Mouse (Mus musculus) midbrain, embryonic 12.5 days (tissue): Measurements from ENCODE around the gene Tnni2. TPM values are rescaled to one million over a fixed set of nuclear protein-coding genes. Genes with fewer than 3 reads are reported as not detected.

Source experiments
- ATAC-seq: fragments of 200-750 bp; cut with Nextera tagmentation; 2 replicates; pipeline ENCODE4 v1.8.0; 2017; ENCODE audit warnings: low read depth, moderate TSS enrichment, moderate library complexity; ENCODE audit not compliant: low FRiP score
- H3K27ac ChIP-seq: fragments of 300-500 bp; sonication (generic); replicated peaks from 2 replicates; pipeline ENCODE4 v1.5.1; 2016; ENCODE audit warnings: mild to moderate bottlenecking
- H3K27me3 ChIP-seq: fragments of 300-500 bp; sonication (generic); 2 replicates; pipeline ENCODE4 v1.6.1; 2016; ENCODE audit warnings: mild to moderate bottlenecking
- H3K36me3 ChIP-seq: fragments of 300-500 bp; sonication (generic); 2 replicates; pipeline ENCODE4 v1.6.1; 2016
- H3K4me1 ChIP-seq: fragments of 300-500 bp; sonication (generic); 2 replicates; pipeline ENCODE4 v1.6.1; 2016
- H3K4me2 ChIP-seq: fragments of 300-500 bp; sonication (generic); replicated peaks from 2 replicates; pipeline ENCODE4 v1.6.1; 2016; ENCODE audit warnings: mild to moderate bottlenecking, moderate library complexity
- H3K4me3 ChIP-seq: fragments of 300-500 bp; sonication (generic); 2 replicates; pipeline ENCODE4 v1.5.1; 2016; ENCODE audit warnings: mild to moderate bottlenecking
- H3K9ac ChIP-seq: fragments of 300-500 bp; sonication (generic); replicated peaks from 2 replicates; pipeline ENCODE4 v1.6.1; 2016; ENCODE audit warnings: mild to moderate bottlenecking, moderate library complexity
- H3K9me3 ChIP-seq: fragments of 300-500 bp; sonication (generic); 2 replicates; pipeline ENCODE4 v1.6.1; 2016; ENCODE audit warnings: mild to moderate bottlenecking
- WGBS: fragments of 180-500 bp; shearing (Covaris S2); methylation state at CpG from one replicate; pipeline ENCODE4 v1.1.7; 2016; 5-methylcytosine and 5-hydroxymethylcytosine counted together
- polyA plus RNA-seq: library from polyadenylated mRNA; unstranded; fragments of >200 nt; fragmentation: Nextera tagmentation; extraction: Ambion mirVana; gene quantifications from 2 replicates; pipeline ENCODE4 v1.2.1, GENCODE M21; 2016

Tnni2 gene
- polyA plus RNA-seq, 1 experiment from 2014 or later, result 0.66 TPM

DNA sequence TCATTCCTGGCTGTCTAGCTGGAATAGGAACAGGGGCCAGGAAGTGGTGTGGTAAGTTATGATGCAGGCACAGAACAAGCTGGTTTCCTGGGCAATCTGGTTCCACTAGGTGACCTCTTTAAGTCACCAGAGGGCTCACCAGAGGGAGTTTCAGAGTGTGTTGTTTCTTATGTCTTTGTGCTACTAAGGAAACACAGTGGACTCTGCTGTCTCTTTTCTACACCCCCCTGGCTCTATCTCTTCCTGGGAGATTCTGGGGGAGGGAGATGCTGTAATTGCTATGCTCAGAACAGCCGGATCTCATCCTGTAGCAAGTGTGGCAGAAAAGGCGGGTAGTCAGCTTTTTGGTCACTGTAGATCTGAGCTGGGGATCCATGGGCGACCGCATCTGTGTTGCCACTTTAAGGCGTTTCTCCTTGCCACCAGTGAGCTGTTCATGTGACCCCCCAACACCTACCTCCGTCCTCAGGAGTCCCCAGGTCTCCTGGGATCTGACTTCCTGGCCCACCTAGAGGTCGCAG lies 28.6 kb downstream of the Tnni2 start:
- Histone ChIP-seq H3K9ac (no peak overlapping the region), H3K4me1 (peaks cover 19% of the 10 kb centered on the region), H3K9me3 (no peaks in the 10 kb centered on the region), H3K4me2 (no peak overlapping the region), H3K27ac (no peak overlapping the region), H3K4me3 (no peak overlapping the region), H3K36me3 (no peaks in the 10 kb centered on the region), H3K27me3 (peaks cover 3% of the 10 kb centered on the region; the same call in 1 of the 2 replicates)
- 82% methylated on average over 7 of the region's 7 CpGs for WGBS
- no peak for ATAC-seq

DNA sequence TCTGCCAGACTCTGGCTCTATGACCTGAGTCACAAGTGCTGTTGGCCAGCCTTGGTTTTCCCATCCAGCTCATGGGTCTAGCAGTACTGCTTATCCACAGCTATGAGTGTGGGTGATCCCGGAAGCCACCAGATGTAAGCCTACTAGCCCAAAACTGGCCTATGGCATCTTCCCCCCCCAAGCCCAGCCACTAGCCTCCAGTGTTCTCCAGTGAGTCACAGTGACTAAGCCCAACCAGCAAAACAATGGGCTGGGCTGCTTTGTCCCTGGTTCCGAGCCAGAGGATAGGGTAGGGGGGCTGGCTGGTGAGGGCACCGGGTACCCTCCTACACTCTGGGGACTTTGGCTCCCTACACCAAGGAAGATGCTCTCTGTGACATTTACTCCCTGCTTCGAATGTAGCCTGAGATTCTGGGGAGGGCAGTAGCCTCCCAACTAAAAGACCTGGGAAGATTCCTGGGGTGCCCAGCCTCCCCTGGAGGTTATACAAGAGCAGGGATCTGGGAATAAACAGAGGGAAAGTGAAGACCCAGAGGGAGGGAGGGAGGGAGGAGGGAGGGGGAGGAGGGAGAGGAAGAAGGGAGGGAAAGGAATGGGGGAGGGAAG lies 29.3 kb downstream of the Tnni2 start:
- Histone ChIP-seq H3K9me3 (no peaks in the 10 kb centered on the region), H3K36me3 (no peaks in the 10 kb centered on the region), H3K27ac (no peak overlapping the region; the same call in 1 of the 2 replicates), H3K4me3 (no peak overlapping the region), H3K4me1 (peaks cover 19% of the 10 kb centered on the region), H3K27me3 (peaks cover 3% of the 10 kb centered on the region; the same call in 1 of the 2 replicates), H3K9ac (no peak overlapping the region), H3K4me2 (no peak overlapping the region)
- WGBS, result 25% methylated on average over 4 of the region's 4 CpGs
- 0 out of 2 replicates have a peak, but pooled peaks have one; percentile 27 for ATAC-seq

DNA sequence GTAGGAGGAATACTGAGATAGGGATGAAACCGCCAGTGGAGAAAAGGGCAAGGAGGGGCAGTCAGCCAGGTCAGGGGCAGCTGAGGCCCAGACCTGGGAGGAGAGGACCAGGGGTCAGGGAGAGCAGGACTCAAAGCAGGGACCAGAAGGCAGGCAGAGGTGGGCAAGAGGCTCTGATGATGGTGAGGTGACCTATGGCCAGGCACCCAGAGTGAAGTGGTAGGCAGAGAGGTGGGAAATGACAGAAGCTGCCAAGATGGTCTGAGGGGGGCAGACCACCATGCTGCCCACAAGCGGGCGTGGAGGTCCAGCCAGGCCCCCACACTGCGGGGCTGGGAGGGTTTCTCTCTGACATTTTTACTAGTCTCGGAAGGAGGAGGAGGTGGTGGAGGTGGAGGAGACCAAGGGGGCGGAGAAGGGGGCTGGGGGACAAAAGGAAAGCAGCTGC lies 29.8 kb downstream of the Tnni2 start:
- Histone ChIP-seq H3K36me3 (no peaks in the 10 kb centered on the region), H3K9ac (peak overlapping the region; percentile 46; the same call in 1 of the 2 replicates), H3K27me3 (peaks cover 3% of the 10 kb centered on the region; the same call in 1 of the 2 replicates), H3K9me3 (no peaks in the 10 kb centered on the region), H3K4me3 (no peak overlapping the region), H3K4me2 (no peak overlapping the region), H3K4me1 (peaks cover 19% of the 10 kb centered on the region), H3K27ac (peak overlapping the region; percentile 67)
- 37% methylated on average over 6 of the region's 6 CpGs for WGBS
- ATAC-seq, result peak; percentile 23; the same call in 1 of the 2 replicates

DNA sequence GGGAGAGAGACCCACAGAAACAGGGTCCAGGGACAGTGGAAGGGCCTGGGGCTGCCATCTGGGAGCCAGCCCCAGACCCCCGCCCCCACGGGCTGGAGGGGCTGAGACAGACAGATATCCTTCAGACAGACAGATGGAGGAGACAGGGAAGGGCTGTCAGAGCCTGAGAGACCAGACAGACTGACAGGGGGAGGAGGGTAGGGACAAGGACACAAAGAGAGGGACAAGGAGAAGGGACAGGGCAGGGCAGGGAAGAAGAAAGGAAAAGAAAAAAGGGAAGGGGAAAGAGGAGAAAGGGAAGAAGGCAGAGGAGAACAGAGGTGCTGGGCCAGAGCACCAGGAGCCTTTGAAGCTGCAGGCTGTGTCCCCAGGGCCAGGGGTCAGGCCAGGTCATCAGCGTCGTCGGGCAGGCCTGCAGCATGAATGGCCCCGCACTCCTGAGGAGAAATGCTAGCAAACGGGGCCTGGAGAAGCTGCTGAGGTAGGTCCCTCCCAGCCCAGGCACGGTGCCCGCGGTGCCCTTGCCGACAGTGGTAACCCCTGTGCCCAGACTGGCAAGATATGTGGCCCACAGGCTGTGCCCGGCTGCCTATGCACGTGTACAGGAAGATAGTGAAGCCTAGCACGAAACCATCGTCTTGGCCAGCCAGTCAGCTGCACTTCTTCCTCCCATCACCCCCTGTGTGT lies 30.4 kb downstream of the Tnni2 start:
- H3K27me3 ChIP-seq, result peaks cover 3% of the 10 kb centered on the region; the same call in 1 of the 2 replicates
- no peaks in the 10 kb centered on the region for H3K36me3 ChIP-seq
- H3K27ac ChIP-seq, result peak overlapping the region; percentile 67
- peak; percentile 41; the same call in 1 of the 2 replicates for ATAC-seq
- no peak overlapping the region for H3K4me3 ChIP-seq
- H3K4me1 ChIP-seq, result peaks cover 19% of the 10 kb centered on the region
- H3K9ac ChIP-seq, result peak overlapping the region; percentile 46
- no peaks in the 10 kb centered on the region for H3K9me3 ChIP-seq
- H3K4me2 ChIP-seq, result no peak overlapping the region
- 37% methylated on average over 15 of the region's 15 CpGs for WGBS

DNA sequence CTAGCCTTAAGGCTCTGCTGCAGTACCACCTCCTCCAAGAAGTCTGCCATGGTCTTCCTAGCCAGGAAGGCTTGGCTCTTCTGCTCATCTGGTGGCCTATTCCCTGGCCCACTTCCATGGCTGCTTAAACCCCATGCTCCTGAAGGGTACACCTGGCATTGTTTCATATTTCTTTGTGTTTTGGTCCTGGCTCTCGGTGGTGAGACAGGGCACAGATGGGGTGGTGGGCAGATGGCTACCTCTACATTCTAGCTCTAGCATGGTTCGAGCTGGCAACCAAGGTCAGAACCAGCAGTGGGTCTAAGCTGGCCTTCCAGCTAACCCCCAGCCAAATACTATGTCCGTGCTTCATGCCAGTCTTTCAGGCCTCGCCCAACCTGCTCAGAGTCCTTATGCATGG lies 31.3 kb downstream of the Tnni2 start:
- H3K27ac ChIP-seq, result no peak overlapping the region
- peaks cover 19% of the 10 kb centered on the region for H3K4me1 ChIP-seq
- no peak overlapping the region for H3K9ac ChIP-seq
- 95% methylated on average over 4 of the region's 4 CpGs for WGBS
- no peak overlapping the region for H3K4me2 ChIP-seq
- peaks cover 3% of the 10 kb centered on the region; the same call in 1 of the 2 replicates for H3K27me3 ChIP-seq
- no peaks in the 10 kb centered on the region for H3K9me3 ChIP-seq
- no peaks in the 10 kb centered on the region for H3K36me3 ChIP-seq
- ATAC-seq, result no peak
- H3K4me3 ChIP-seq, result no peak overlapping the region

DNA sequence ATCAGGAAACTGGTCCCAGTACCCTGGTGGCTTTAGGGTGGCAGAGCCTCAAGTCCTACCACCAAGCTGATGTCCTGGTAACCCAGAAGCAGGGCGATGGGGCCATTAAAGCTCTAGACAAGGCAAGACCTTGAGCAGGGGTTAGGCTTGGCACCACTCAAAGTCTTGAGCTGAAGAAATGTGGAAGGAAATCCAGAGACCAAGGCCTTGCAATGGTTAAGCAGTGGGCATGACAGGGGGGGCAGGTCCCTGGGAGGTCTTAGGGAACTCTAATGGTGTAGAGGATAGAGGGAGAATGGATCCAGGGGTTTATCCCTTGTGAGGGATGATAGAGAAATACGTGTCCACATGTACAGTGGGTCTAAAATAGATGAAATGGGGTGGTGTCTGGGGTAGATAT lies 31.9 kb downstream of the Tnni2 start:
- H3K4me1 ChIP-seq, result peaks cover 19% of the 10 kb centered on the region
- H3K27ac ChIP-seq, result no peak overlapping the region
- peaks cover 3% of the 10 kb centered on the region; the same call in 1 of the 2 replicates for H3K27me3 ChIP-seq

DNA sequence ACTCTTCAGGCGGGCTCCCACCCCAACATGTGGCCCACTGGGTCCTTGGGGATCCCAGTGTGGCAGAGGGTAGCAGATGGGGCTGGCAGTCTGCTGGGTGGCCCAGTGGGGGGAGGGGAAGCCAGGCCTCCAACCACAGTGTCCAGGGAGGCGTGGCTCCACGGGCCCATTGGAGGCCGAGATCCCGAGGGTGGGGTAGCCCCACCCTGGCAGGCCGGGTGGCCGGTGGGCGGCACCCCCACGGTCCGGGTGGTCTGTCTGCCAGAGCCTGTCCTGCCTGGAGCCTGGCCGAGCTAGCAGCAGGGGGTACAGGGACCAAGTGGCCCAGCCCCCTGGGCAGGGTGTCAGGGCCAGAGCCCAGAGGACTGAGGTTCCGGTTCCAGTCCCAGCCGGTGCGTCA lies 33.2 kb downstream of the Tnni2 start:
- 86% methylated on average over 10 of the region's 14 CpGs for WGBS
- Histone ChIP-seq H3K27me3 (peaks cover 3% of the 10 kb centered on the region; the same call in 1 of the 2 replicates), H3K36me3 (no peaks in the 10 kb centered on the region), H3K4me1 (peaks cover 19% of the 10 kb centered on the region), H3K4me2 (no peak overlapping the region), H3K9ac (no peak overlapping the region), H3K4me3 (no peak overlapping the region), H3K27ac (no peak overlapping the region), H3K9me3 (no peaks in the 10 kb centered on the region)
- no peak for ATAC-seq

More for the DNA sequence above, 31.9 kb downstream of the Tnni2 start:
- Histone ChIP-seq H3K9me3 (no peaks in the 10 kb centered on the region), H3K4me3 (no peak overlapping the region), H3K9ac (no peak overlapping the region), H3K36me3 (no peaks in the 10 kb centered on the region), H3K4me2 (no peak overlapping the region)
- ATAC-seq, result no peak
- 92% methylated on average over 2 of the region's 2 CpGs for WGBS

DNA sequence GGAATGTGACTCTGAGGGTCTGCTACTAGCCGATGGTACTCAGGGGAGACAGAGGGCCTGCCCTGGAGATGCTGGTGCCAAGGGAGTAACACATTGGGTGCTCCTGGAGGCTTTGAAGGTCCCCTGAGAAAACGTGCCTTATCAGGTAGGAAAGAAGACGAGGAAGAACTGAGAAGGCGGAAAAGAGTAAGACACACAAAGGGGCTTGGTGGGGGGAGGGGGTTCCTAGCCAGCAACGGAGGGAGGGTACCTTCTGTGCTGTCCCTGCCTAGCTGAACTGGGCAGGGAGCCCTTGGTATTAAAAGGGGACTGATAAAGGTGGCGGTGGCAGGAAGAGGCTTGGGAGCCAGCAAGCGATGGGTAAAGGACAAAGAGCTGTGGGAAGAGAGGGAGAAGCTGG lies 34.0 kb downstream of the Tnni2 start:
- Histone ChIP-seq H3K9ac (no peak overlapping the region), H3K27ac (no peak overlapping the region), H3K36me3 (no peaks in the 10 kb centered on the region), H3K27me3 (peaks cover 3% of the 10 kb centered on the region; the same call in 1 of the 2 replicates), H3K4me2 (no peak overlapping the region), H3K4me1 (peaks cover 18% of the 10 kb centered on the region), H3K4me3 (no peak overlapping the region), H3K9me3 (no peaks in the 10 kb centered on the region)
- ATAC-seq, result no peak
- 63% methylated on average over 7 of the region's 7 CpGs for WGBS

DNA sequence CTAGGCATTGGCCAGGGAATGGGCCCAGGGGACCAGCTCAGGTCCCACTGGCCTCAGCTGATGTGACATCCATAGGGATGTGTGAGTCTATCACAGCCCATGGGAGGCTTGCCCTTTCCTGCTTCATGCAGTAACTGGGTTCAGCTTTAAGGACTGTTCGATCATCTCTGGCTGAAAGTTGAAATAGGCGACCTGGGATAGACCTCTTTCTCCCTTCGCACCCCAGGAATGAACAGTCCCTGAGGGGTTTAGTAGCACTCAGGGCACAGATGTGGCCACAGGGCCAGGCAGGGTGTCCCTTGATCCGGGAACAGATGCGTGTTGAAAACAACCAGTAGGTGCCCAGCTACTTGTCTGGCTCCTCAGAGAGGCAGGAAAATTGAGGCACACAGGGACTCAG lies 34.7 kb downstream of the Tnni2 start:
- peaks cover 3% of the 10 kb centered on the region; the same call in 1 of the 2 replicates for H3K27me3 ChIP-seq
- no peak overlapping the region for H3K4me2 ChIP-seq
- H3K9ac ChIP-seq, result no peak overlapping the region
- WGBS, result 78% methylated on average over 5 of the region's 5 CpGs
- no peak overlapping the region for H3K4me3 ChIP-seq
- H3K4me1 ChIP-seq, result peaks cover 16% of the 10 kb centered on the region
- H3K9me3 ChIP-seq, result no peaks in the 10 kb centered on the region
- no peak overlapping the region for H3K27ac ChIP-seq
- ATAC-seq, result no peak
- no peaks in the 10 kb centered on the region for H3K36me3 ChIP-seq

DNA sequence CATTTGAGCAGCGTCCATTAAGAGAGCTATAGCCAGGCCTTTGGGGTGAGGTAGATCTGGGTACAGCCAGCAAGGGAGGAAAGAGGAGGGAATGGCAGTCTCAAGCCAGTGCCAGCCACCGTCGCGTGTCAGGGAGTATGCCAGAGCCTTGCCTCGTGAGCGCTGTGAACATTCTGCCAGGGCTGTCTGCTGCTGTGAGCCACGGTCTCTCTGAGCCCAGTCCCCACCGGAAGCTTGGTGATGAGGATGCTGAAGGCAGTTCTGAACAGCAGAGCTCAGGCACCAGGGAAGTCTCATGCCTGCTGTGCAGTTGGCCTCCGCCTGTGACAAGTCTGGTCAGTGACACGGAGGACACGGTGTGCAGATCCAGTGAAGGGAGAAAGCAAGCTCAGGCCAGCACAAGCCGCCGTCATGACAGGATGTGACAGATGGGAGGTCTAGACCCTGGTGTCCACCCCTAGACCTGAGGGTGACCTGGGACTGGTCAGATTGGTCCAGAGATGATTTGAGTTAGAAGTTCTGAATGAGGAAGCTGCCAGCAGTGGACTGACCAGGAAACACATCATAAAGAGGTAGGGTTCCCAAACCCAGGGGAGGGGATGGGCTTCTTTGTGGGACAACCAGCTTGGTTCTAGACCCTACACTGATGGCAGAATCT lies 35.3 kb downstream of the Tnni2 start:
- WGBS, result 90% methylated on average over 13 of the region's 13 CpGs
- Histone ChIP-seq H3K9me3 (no peaks in the 10 kb centered on the region), H3K4me2 (no peak overlapping the region), H3K4me3 (no peak overlapping the region), H3K27ac (no peak overlapping the region), H3K4me1 (peaks cover 16% of the 10 kb centered on the region), H3K27me3 (peaks cover 3% of the 10 kb centered on the region; the same call in 1 of the 2 replicates), H3K36me3 (no peaks in the 10 kb centered on the region), H3K9ac (no peak overlapping the region)
- no peak for ATAC-seq

DNA sequence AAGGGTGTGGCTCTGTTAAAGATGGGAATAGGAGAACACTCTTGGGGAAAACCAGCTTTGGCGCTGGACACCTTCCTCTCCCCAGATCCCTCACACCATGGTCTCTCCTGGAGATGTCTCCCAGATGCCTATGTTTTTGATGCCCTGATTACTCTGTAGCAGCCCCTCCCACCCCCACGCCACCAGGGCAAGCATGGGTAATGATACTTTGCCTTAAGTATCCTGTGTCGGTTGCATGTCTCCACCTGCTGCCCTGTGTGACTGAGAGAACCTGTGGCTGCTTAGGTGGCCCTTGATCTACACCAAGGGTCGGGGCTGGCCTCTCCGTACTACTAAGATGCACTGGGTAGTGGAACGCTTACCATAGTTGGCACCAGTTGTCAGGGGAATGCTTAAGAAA lies 36.4 kb downstream of the Tnni2 start:
- H3K9ac ChIP-seq, result no peak overlapping the region
- H3K4me2 ChIP-seq, result no peak overlapping the region
- ATAC-seq, result no peak
- peaks cover 21% of the 10 kb centered on the region for H3K4me1 ChIP-seq
- no peaks in the 10 kb centered on the region for H3K9me3 ChIP-seq
- no peaks in the 10 kb centered on the region for H3K27me3 ChIP-seq
- 90% methylated on average over 6 of the region's 6 CpGs for WGBS
- H3K27ac ChIP-seq, result no peak overlapping the region
- H3K4me3 ChIP-seq, result no peak overlapping the region
- H3K36me3 ChIP-seq, result no peaks in the 10 kb centered on the region

DNA sequence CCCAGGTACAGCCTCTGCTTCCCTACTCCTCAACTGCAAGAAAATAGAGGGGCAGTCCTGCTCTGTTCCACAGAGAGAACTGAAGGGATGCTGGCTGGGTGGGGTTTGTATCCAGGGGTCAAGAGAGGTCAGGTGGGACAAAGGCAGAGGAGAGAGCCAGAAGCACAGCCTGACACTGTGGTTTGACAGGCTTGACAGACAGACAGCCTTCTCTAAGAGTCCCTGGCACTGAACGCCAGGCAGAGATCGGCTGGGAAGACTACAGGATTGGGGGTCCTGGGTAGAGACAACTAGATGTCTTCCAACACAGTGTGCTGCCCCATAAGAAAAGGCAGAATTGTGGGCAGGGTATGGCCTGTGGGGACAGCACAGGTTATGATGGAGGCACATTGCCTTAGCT lies 37.0 kb downstream of the Tnni2 start:
- Histone ChIP-seq H3K4me2 (no peak overlapping the region), H3K36me3 (no peaks in the 10 kb centered on the region), H3K27ac (no peak overlapping the region), H3K9me3 (no peaks in the 10 kb centered on the region), H3K4me1 (peaks cover 25% of the 10 kb centered on the region), H3K27me3 (no peaks in the 10 kb centered on the region), H3K4me3 (no peak overlapping the region), H3K9ac (no peak overlapping the region)
- ATAC-seq, result no peak
- 45% methylated on average over 2 of the region's 2 CpGs for WGBS
